Mouse (Mus musculus): ENCODE measurements around the gene Syt3.

DNA sequence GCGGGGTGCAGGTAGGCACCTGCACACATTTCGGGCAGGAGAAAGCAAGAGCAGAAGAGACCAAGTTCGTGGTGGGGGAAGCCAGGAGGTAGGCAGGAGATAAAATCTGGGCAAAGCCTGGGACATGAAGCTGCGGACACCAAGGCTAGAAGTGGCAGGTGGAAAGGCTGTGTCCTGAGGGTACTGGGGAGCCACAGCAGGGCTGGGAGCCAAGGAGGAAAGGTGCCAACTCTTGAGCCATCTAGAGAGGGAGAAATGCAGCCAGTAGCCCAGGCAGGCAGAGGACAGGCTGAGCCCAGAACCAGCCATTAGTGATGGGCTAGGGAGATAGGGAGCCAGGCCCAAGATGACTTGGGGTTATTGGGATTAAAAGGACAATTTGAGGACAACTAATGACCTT lies 7.9 kb downstream of the Syt3 start:
- TF ChIP-seq CTCF (IDR thresholded peaks at IDR 0.05; ENCODE audit: low read depth, low read length) (no peak), GATA1 (IDR thresholded peaks at IDR 0.05; ENCODE audit: borderline replicate concordance, low read length) (no peak), TAL1 (conservative IDR thresholded peaks at IDR 0.05; ENCODE audit: low read depth, low read length) (no peak), POLR2AphosphoS5 (IDR thresholded peaks at IDR 0.05; ENCODE audit: insufficient replicate concordance, low read depth, low read length) (no peak), GATA2 (IDR thresholded peaks at IDR 0.05; ENCODE audit: borderline replicate concordance, low read depth, low read length) (no peak)
